ENCODE assay signal across 12 mouse cellular contexts in the genomic region with DNA sequence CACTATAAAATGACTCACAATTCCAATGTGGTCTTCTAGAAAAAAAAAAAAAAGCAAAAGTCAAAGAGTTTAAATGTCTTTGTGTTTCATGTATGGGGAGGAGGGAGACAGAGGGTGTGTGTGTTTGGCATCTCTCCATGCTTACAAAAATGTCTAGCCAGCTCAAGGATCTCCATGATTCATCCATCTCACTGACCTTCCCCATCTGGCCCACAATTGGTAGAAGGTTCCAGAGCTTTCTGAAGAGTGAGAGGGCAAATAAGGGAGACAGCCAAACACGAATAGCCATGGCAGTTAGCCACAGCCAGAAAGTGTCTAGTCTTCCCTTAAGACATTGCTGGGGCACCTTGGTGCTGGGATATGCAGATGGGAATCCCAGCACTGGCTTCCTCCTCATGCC.
"Had no signal": no experiment of that assay in that cellular context is flagged by ENCODE, and none has a peak within 500 bp of the region (broad histone marks: within the 10 kb centered on the region; RNA-seq: fewer than 3 reads in every experiment).

No protein-coding gene starts in this region.

- DNase-seq: kidney, postnatal 10 days; kidney, postnatal 36 days; layer of hippocampus, adult 9-11 months; liver, embryonic 13.5 days; lung, adult 2 months; lung, postnatal 14 days; lung, postnatal 4 days; midbrain, embryonic 14.5 days; retina, postnatal 1 day; right cerebral cortex, postnatal 25 days; spleen, adult 18-20 months; thymus, postnatal 36 days had no signal
